Mouse (Mus musculus) stomach, postnatal 0 days (tissue): ENCODE results near the gene Nfkbil1.

Experiments used
- CTCF ChIP-seq: IDR thresholded peaks from 2 replicates; pipeline ENCODE4 v1.5.1; 2016; ENCODE audit warnings: antibody characterized with exemption, low read depth, mild to moderate bottlenecking, moderate library complexity
- EP300 ChIP-seq: optimal IDR thresholded peaks from 2 replicates; pipeline ENCODE3; 2016; ENCODE audit warnings: antibody characterized with exemption

GRCm38 (mm10) chr17:35202442-35202841 lies 33.1 kb downstream of the Nfkbil1 start:
- no peak for TF ChIP-seq CTCF
- TF ChIP-seq EP300: no peak
